Mouse (Mus musculus) right cerebral cortex, postnatal 36 days (tissue): ENCODE measurements around the gene Mast3.
A peak's percentile ranks its signal among the peaks of the same experiment; 100 is the strongest.

Experiments used
- DNase-seq, 2 experiments: peaks; one replicate each; pipeline ENCODE4 v3.0.0; 2022; ENCODE audit warnings: low spot score in 2 of 2, mixed read lengths in 1 of 2

The Mast3 gene

GRCm38 (mm10) chr8:70804481-70805206 lies at the start of gene Mast3:
Gene Mast3 (minus strand): TSS chr8:70805054.
- peak; percentile 73 to 77 for DNase-seq

GRCm38 (mm10) chr8:70853863-70854262 lies 49.0 kb upstream of the Mast3 start:
- no peak for DNase-seq

GRCm38 (mm10) chr8:70852595-70853231 lies 47.9 kb upstream of the Mast3 start:
- no peak for DNase-seq

- no peak for DNase-seq
Measured at GRCm38 (mm10) chr8:70851837-70852236, 47.0 kb upstream of the Mast3 start.

GRCm38 (mm10) chr8:70850947-70851346 lies 46.1 kb upstream of the Mast3 start:
- no peak for DNase-seq

- no peak for DNase-seq
Measured at GRCm38 (mm10) chr8:70850132-70850845, 45.4 kb upstream of the Mast3 start.

- no peak for DNase-seq
Measured at GRCm38 (mm10) chr8:70849333-70849990, 44.6 kb upstream of the Mast3 start.

- DNase-seq, result no peak
Measured at GRCm38 (mm10) chr8:70846371-70847154, 41.7 kb upstream of the Mast3 start.

GRCm38 (mm10) chr8:70845108-70845507 lies 40.3 kb upstream of the Mast3 start:
- DNase-seq, result no peak

- peak; percentile 69 to 76 for DNase-seq
Measured at GRCm38 (mm10) chr8:70844523-70844922, 39.7 kb upstream of the Mast3 start.

GRCm38 (mm10) chr8:70843941-70844340 lies 39.1 kb upstream of the Mast3 start:
- no peak for DNase-seq

GRCm38 (mm10) chr8:70843214-70843773 lies 38.4 kb upstream of the Mast3 start:
- DNase-seq, result no peak

- no peak for DNase-seq
Measured at GRCm38 (mm10) chr8:70842484-70842883, 37.6 kb upstream of the Mast3 start.

GRCm38 (mm10) chr8:70841147-70842072 lies 36.6 kb upstream of the Mast3 start:
- peak; percentile 78 to 80 for DNase-seq

GRCm38 (mm10) chr8:70840590-70840989 lies 35.7 kb upstream of the Mast3 start:
- DNase-seq, result no peak

GRCm38 (mm10) chr8:70839408-70840351 lies 34.8 kb upstream of the Mast3 start, which contains the start of gene Arrdc2:
Gene Arrdc2 (minus strand): TSS chr8:70839720.
- peak; percentile 99 to 100 for DNase-seq

GRCm38 (mm10) chr8:70838654-70839407 lies 34.0 kb upstream of the Mast3 start:
- no peak for DNase-seq

GRCm38 (mm10) chr8:70836666-70837065 lies 31.8 kb upstream of the Mast3 start:
- no peak for DNase-seq
